Mouse (Mus musculus) lung, embryonic 15.5 days (tissue): ENCODE data around the gene Lifr. TPM values are rescaled to one million over a fixed set of nuclear protein-coding genes. Genes with fewer than 3 reads are reported as not detected.

Source experiments
- ATAC-seq: fragments of 200-750 bp; cut with Nextera tagmentation; 2 replicates; pipeline ENCODE4 v1.8.0; 2017; ENCODE audit warnings: moderate number of reproducible peaks, borderline replicate concordance; ENCODE audit not compliant: low FRiP score, low TSS enrichment; ENCODE audit errors: extremely low read depth
- H3K27ac ChIP-seq: fragments of 300-500 bp; sonication (generic); 2 replicates; pipeline ENCODE4 v1.5.1; 2015; ENCODE audit warnings: moderate library complexity, mild to moderate bottlenecking, inconsistent platforms
- H3K27me3 ChIP-seq: fragments of 300-500 bp; sonication (generic); 2 replicates; pipeline ENCODE4 v1.6.1; 2015; ENCODE audit warnings: inconsistent platforms
- H3K36me3 ChIP-seq: fragments of 300-500 bp; sonication (generic); 2 replicates; pipeline ENCODE4 v1.6.1; 2015; ENCODE audit warnings: inconsistent platforms
- H3K4me1 ChIP-seq: fragments of 300-500 bp; sonication (generic); 2 replicates; pipeline ENCODE4 v1.6.1; 2015; ENCODE audit warnings: inconsistent platforms
- H3K4me2 ChIP-seq: fragments of 300-500 bp; sonication (generic); 2 replicates; pipeline ENCODE4 v1.6.1; 2015; ENCODE audit warnings: inconsistent platforms, mild to moderate bottlenecking, moderate library complexity
- H3K4me3 ChIP-seq: fragments of 300-500 bp; sonication (generic); 2 replicates; pipeline ENCODE4 v1.5.1; 2015; ENCODE audit warnings: mild to moderate bottlenecking, inconsistent platforms
- H3K9ac ChIP-seq: fragments of 300-500 bp; sonication (generic); 2 replicates; pipeline ENCODE4 v1.6.1; 2015; ENCODE audit warnings: inconsistent platforms
- H3K9me3 ChIP-seq: fragments of 300-500 bp; sonication (generic); 2 replicates; pipeline ENCODE4 v1.6.1; 2016; ENCODE audit warnings: inconsistent platforms
- WGBS: fragments of 180-500 bp; shearing (Covaris S2); methylation state at CpG from one replicate; pipeline ENCODE4 v1.1.7; 2015; 5-methylcytosine and 5-hydroxymethylcytosine counted together
- polyA plus RNA-seq: library from polyadenylated mRNA; unstranded; fragments of >200 nt; fragmentation: Nextera tagmentation; extraction: Ambion mirVana; gene quantifications from 2 replicates; pipeline ENCODE4 v1.2.1, GENCODE M21; 2015

The Lifr gene
- polyA plus RNA-seq, 1 experiment from 2014 or later, result 24.1 TPM

GRCm38 (mm10) chr15:7194748-7195221 lies 104.4 kb downstream of the Lifr start:
- no peak for ATAC-seq
- Histone ChIP-seq H3K4me2 (no peak overlapping the region), H3K9ac (no peak overlapping the region), H3K9me3 (no peaks in the 10 kb centered on the region), H3K4me1 (peaks cover 36% of the 10 kb centered on the region), H3K27ac (peak overlapping the region; percentile 59), H3K4me3 (no peak overlapping the region), H3K27me3 (no peaks in the 10 kb centered on the region), H3K36me3 (peaks cover 24% of the 10 kb centered on the region)
- WGBS, result 56% methylated on average over 6 of the region's 6 CpGs

DNA sequence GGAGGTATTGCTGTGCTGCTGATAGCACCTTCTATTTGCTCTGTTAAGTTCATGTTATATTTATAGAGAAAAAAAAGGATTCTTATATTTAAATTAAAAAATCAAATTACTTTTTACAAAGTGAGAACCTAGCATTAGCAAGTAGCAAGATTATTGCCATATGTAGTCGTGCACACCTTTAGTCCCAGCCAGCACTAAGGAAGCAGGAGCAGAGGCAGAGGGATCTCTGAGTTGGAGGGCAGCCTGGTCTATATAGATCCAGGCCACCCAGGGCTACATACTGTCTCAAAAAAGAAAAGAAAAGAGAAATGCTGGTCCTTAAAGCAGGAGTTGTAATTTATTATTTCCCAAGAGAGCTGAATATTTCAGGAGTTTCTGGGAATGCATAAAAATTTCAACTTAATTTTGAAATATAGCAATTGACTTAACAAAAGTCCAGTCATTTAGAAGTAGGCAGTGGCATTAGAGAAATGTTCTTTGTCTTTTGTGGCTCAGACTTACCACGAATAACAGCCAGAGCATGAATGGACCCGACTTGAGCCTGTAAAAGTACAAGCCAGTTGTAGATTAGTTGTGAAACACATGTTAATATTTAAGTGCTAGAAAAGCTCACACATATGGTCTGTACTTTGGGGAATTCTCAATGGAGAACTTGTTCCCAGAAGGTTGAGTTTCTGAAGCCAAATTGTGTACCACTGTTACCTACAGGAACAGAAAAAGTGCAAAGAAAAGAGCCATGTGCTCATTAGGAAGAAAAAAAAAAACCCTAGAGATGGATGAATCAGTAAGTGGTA lies 107.4 kb downstream of the Lifr start:
- 66% methylated on average over 3 of the region's 3 CpGs for WGBS
- Histone ChIP-seq H3K9me3 (no peaks in the 10 kb centered on the region), H3K27me3 (no peaks in the 10 kb centered on the region), H3K36me3 (0 out of 2 replicates have a peak, but pooled peaks cover 3% of the 10 kb centered on the region), H3K4me3 (no peak overlapping the region), H3K9ac (no peak overlapping the region), H3K27ac (no peak overlapping the region), H3K4me1 (peaks cover 40% of the 10 kb centered on the region), H3K4me2 (no peak overlapping the region)
- ATAC-seq, result no peak

DNA sequence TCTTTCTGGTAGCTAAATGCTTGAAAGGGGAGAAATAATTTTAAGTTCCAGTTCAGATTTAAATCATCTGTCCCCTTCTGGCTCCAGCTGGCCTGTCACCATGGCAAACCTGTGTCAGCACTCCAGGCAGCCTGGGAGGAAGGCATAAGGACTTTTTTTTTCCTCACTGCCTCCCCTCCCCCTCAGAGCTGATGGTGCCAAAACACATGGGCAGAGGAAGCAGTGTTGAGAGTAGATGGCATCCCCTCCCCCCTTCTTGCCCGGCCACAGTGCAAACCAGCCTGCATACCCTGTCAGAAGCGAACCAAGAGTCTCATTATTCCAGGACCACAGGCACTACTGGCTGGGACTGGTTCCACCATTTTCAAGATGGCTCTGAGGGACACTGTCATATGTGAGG lies 108.4 kb downstream of the Lifr start:
- WGBS, result 40% methylated on average over 2 of the region's 2 CpGs
- H3K9me3 ChIP-seq, result no peaks in the 10 kb centered on the region
- no peaks in the 10 kb centered on the region for H3K27me3 ChIP-seq
- H3K4me3 ChIP-seq, result no peak overlapping the region
- no peak overlapping the region for H3K27ac ChIP-seq
- H3K4me1 ChIP-seq, result peaks cover 44% of the 10 kb centered on the region
- peak; percentile 15; the same call in 1 of the 2 replicates for ATAC-seq
- H3K9ac ChIP-seq, result no peak overlapping the region
- no peak overlapping the region for H3K4me2 ChIP-seq
- no peaks in the 10 kb centered on the region for H3K36me3 ChIP-seq

DNA sequence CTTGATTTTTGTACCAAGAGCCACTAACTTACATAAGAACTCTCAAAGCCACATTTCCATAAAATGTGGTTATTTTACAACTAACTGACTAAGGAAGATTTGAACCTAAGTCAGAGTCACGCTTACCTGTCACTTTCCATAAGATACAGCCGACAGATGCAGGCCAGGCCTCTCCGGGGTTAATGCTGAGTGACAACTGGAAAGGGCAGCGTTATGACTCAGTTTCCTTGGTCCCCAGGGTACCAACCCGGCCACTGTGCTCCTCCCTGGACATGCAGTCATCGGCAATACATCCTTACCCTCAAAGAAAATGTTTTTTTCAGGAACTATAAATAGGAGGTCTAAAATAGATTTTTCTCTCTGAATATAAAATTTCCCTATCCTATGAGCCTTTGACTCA lies 109.9 kb downstream of the Lifr start:
- no peak overlapping the region for H3K27ac ChIP-seq

GRCm38 (mm10) chr15:7201421-7202380 lies 111.3 kb downstream of the Lifr start:
- no peak overlapping the region for H3K4me2 ChIP-seq
- no peak overlapping the region for H3K9ac ChIP-seq
- 0 out of 2 replicates have a peak, but pooled peaks have one; percentile 28 for ATAC-seq

More for the DNA sequence above, 109.9 kb downstream of the Lifr start:
- no peak overlapping the region for H3K9ac ChIP-seq
- no peak for ATAC-seq
- H3K4me3 ChIP-seq, result no peak overlapping the region
- H3K4me1 ChIP-seq, result peaks cover 41% of the 10 kb centered on the region
- WGBS, result 66% methylated on average over 6 of the region's 6 CpGs
- no peaks in the 10 kb centered on the region for H3K9me3 ChIP-seq
- H3K27me3 ChIP-seq, result no peaks in the 10 kb centered on the region
- no peaks in the 10 kb centered on the region for H3K36me3 ChIP-seq
- H3K4me2 ChIP-seq, result no peak overlapping the region

GRCm38 (mm10) chr15:7202981-7203380 lies 112.6 kb downstream of the Lifr start:
- 90% methylated on average over 5 of the region's 5 CpGs for WGBS
- Histone ChIP-seq H3K27me3 (no peaks in the 10 kb centered on the region), H3K4me3 (no peak overlapping the region), H3K36me3 (no peaks in the 10 kb centered on the region), H3K4me2 (no peak overlapping the region), H3K9ac (no peak overlapping the region), H3K4me1 (peaks cover 61% of the 10 kb centered on the region), H3K27ac (peak overlapping the region; percentile 82), H3K9me3 (no peaks in the 10 kb centered on the region)
- no peak for ATAC-seq

More at GRCm38 (mm10) chr15:7201421-7202380, 111.3 kb downstream of the Lifr start:
- H3K9me3 ChIP-seq, result no peaks in the 10 kb centered on the region
- H3K36me3 ChIP-seq, result no peaks in the 10 kb centered on the region
- no peak overlapping the region for H3K4me3 ChIP-seq
- peak overlapping the region; percentile 30 for H3K27ac ChIP-seq
- WGBS, result 35% methylated on average over 9 of the region's 9 CpGs
- peaks cover 51% of the 10 kb centered on the region for H3K4me1 ChIP-seq
- H3K27me3 ChIP-seq, result no peaks in the 10 kb centered on the region

GRCm38 (mm10) chr15:7203606-7204330 lies 113.4 kb downstream of the Lifr start:
- ATAC-seq, result peak; percentile 69

GRCm38 (mm10) chr15:7204917-7205316 lies 114.5 kb downstream of the Lifr start:
- WGBS, result 93% methylated on average over 13 of the region's 13 CpGs
- H3K4me3 ChIP-seq, result no peak overlapping the region
- no peaks in the 10 kb centered on the region for H3K36me3 ChIP-seq
- H3K4me1 ChIP-seq, result peaks cover 55% of the 10 kb centered on the region
- no peak overlapping the region for H3K27ac ChIP-seq
- H3K27me3 ChIP-seq, result no peaks in the 10 kb centered on the region
- H3K9ac ChIP-seq, result no peak overlapping the region
- no peak for ATAC-seq
- no peaks in the 10 kb centered on the region for H3K9me3 ChIP-seq
- H3K4me2 ChIP-seq, result no peak overlapping the region

More at GRCm38 (mm10) chr15:7203606-7204330, 113.4 kb downstream of the Lifr start:
- H3K9ac ChIP-seq, result no peak overlapping the region
- no peaks in the 10 kb centered on the region for H3K27me3 ChIP-seq
- no peaks in the 10 kb centered on the region for H3K9me3 ChIP-seq
- 20% methylated on average over 8 of the region's 9 CpGs for WGBS
- peaks cover 59% of the 10 kb centered on the region for H3K4me1 ChIP-seq
- no peak overlapping the region for H3K4me3 ChIP-seq
- H3K4me2 ChIP-seq, result no peak overlapping the region
- peak overlapping the region; percentile 82 for H3K27ac ChIP-seq
- H3K36me3 ChIP-seq, result no peaks in the 10 kb centered on the region

DNA sequence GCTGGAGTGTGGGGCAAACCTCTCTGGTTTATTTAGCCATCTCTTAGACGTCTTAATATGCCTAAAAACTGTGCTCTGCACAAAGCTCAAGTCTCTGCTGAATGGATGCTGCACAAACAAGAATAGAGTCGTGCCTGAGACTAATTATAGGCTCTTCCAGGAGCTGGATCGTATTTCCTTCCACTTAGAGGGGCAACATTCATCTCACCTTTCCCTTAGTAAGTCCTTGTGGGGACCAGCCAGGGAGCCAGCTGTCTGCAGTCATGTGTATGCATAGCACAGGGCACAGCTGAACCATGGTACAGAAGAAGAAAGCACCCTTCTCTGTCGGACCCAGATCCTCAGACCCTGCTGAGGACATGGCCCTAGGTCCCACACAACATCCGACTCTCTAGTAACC lies 115.7 kb downstream of the Lifr start:
- Histone ChIP-seq H3K4me3 (no peak overlapping the region), H3K9me3 (no peaks in the 10 kb centered on the region), H3K4me2 (no peak overlapping the region), H3K27ac (no peak overlapping the region), H3K9ac (no peak overlapping the region), H3K4me1 (peaks cover 51% of the 10 kb centered on the region), H3K27me3 (no peaks in the 10 kb centered on the region), H3K36me3 (no peaks in the 10 kb centered on the region)
- no peak for ATAC-seq
- 22% methylated on average over 5 of the region's 5 CpGs for WGBS

DNA sequence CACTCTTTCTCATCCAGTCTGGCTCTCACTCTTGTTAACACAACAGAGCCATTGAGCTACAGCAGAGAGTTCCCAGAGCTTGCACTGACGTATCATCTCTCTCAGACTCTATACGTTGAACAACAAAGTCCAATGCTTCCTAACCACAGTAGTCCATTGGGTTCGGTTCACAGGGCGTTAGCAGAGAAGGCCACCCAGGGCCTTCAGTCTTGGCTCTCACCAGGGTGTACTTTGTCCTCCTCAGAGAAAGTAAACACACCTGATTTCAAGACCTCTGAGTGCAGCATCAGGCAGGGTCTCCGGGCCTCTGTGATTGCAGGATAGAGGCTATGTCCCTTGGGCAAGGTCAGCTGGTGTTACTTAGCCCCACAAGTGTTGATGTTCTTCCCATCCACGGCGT lies 116.9 kb downstream of the Lifr start:
- H3K36me3 ChIP-seq, result no peaks in the 10 kb centered on the region
- no peak overlapping the region for H3K4me2 ChIP-seq
- no peak overlapping the region for H3K9ac ChIP-seq
- no peak overlapping the region for H3K4me3 ChIP-seq
- H3K9me3 ChIP-seq, result no peaks in the 10 kb centered on the region
- H3K27ac ChIP-seq, result no peak overlapping the region
- H3K4me1 ChIP-seq, result peaks cover 40% of the 10 kb centered on the region
- no peaks in the 10 kb centered on the region for H3K27me3 ChIP-seq
- WGBS, result 66% methylated on average over 7 of the region's 7 CpGs
- no peak for ATAC-seq

- H3K4me3 ChIP-seq, result no peak overlapping the region
- no peaks in the 10 kb centered on the region for H3K9me3 ChIP-seq
- H3K27me3 ChIP-seq, result no peaks in the 10 kb centered on the region
- H3K4me1 ChIP-seq, result peaks cover 35% of the 10 kb centered on the region
- no peak overlapping the region for H3K27ac ChIP-seq
- H3K4me2 ChIP-seq, result no peak overlapping the region
- WGBS, result 78% methylated on average over 9 of the region's 9 CpGs
- no peak for ATAC-seq
- no peak overlapping the region for H3K9ac ChIP-seq
- no peaks in the 10 kb centered on the region for H3K36me3 ChIP-seq
Observed at GRCm38 (mm10) chr15:7208180-7208579, 117.8 kb downstream of the Lifr start.
